Mouse (Mus musculus) megakaryocyte, embryonic 14.5 days (primary cell): ENCODE results near the gene Svs1. TPM values are rescaled to one million over a fixed set of nuclear protein-coding genes. Genes with fewer than 3 reads are reported as not detected.

Source experiments
- H3K27me3 ChIP-seq: replicated peaks from 2 replicates; pipeline ENCODE3; 2012; ENCODE audit warnings: inconsistent platforms
- H3K36me3 ChIP-seq: replicated peaks from 2 replicates; pipeline ENCODE3; 2012; ENCODE audit warnings: low read length, inconsistent platforms, mixed read lengths
- H3K4me1 ChIP-seq: 2 replicates; pipeline ENCODE4 v1.6.1; 2012; ENCODE audit warnings: inconsistent platforms
- H3K4me3 ChIP-seq: replicated peaks from 2 replicates; pipeline ENCODE3; 2012; ENCODE audit warnings: moderate library complexity, mild to moderate bottlenecking, inconsistent platforms
- H3K9me3 ChIP-seq: 2 replicates; pipeline ENCODE4 v1.6.1; 2012; ENCODE audit warnings: inconsistent platforms
- FLI1 ChIP-seq: IDR thresholded peaks from 2 replicates; pipeline ENCODE4 v1.6.1; 2012; ENCODE audit warnings: low read length, inconsistent platforms, mixed read lengths
- GATA1 ChIP-seq: IDR thresholded peaks from 3 replicates; pipeline ENCODE4 v1.6.1; 2012; ENCODE audit warnings: mixed read lengths, low read length, inconsistent platforms, borderline replicate concordance
- polyA plus RNA-seq: library from polyadenylated mRNA; stranded (reverse); fragments of >175 nt; gene quantifications from 2 replicates; pipeline ENCODE4 v1.2.3, GENCODE M21; 2012; ENCODE audit warnings: low replicate concordance; ENCODE audit not compliant: insufficient read depth

The Svs1 gene
- polyA plus RNA-seq, 1 experiment: not detected

DNA sequence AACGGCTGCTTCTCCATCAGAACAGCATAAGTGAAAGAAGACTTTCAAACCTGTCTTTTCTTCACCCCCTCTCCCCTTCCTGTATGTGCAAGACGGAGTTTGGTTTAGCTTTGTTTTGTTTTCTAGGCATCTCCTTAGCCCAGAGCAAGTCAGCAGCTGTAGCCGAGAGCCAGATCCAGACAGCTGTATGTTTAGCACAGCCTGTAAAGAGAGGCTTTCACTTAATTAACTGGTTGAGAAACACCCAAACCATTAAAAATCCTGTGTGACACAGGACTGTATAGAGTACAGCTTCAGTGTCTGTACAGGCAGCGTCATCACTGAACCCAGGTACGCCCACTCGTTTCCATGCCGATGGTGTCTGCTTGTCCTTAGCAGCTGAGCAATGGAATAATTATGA is 38.6 kb downstream of the Svs1 start:
- no peak overlapping the region for H3K4me3 ChIP-seq
- H3K36me3 ChIP-seq: no peaks in the 10 kb centered on the region
- TF ChIP-seq GATA1 (no peak), FLI1 (no peak)
- peaks cover 6% of the 10 kb centered on the region; the same call in 1 of the 2 replicates for H3K4me1 ChIP-seq
- no peaks in the 10 kb centered on the region for H3K9me3 ChIP-seq
- H3K27me3 ChIP-seq: peaks cover 73% of the 10 kb centered on the region

GRCm38 (mm10) chr6:49026496-49026895 is 39.8 kb downstream of the Svs1 start:
- no peaks in the 10 kb centered on the region for H3K9me3 ChIP-seq
- H3K4me3 ChIP-seq: no peak overlapping the region
- TF ChIP-seq FLI1 (no peak), GATA1 (no peak)
- H3K36me3 ChIP-seq: no peaks in the 10 kb centered on the region
- peaks cover 6% of the 10 kb centered on the region; the same call in 1 of the 2 replicates for H3K4me1 ChIP-seq
- H3K27me3 ChIP-seq: peaks cover 65% of the 10 kb centered on the region

GRCm38 (mm10) chr6:49028019-49028418 is 41.4 kb downstream of the Svs1 start:
- H3K9me3 ChIP-seq: no peaks in the 10 kb centered on the region
- H3K4me1 ChIP-seq: peaks cover 6% of the 10 kb centered on the region; the same call in 1 of the 2 replicates
- TF ChIP-seq GATA1 (no peak), FLI1 (no peak)
- no peak overlapping the region for H3K4me3 ChIP-seq
- no peaks in the 10 kb centered on the region for H3K36me3 ChIP-seq
- peaks cover 71% of the 10 kb centered on the region for H3K27me3 ChIP-seq

GRCm38 (mm10) chr6:49028708-49029107 is 42.0 kb downstream of the Svs1 start:
- Histone ChIP-seq H3K4me3 (no peak overlapping the region), H3K27me3 (peaks cover 70% of the 10 kb centered on the region), H3K4me1 (peaks cover 6% of the 10 kb centered on the region; the same call in 1 of the 2 replicates), H3K36me3 (no peaks in the 10 kb centered on the region), H3K9me3 (no peaks in the 10 kb centered on the region)
- TF ChIP-seq FLI1 (no peak), GATA1 (no peak)

DNA sequence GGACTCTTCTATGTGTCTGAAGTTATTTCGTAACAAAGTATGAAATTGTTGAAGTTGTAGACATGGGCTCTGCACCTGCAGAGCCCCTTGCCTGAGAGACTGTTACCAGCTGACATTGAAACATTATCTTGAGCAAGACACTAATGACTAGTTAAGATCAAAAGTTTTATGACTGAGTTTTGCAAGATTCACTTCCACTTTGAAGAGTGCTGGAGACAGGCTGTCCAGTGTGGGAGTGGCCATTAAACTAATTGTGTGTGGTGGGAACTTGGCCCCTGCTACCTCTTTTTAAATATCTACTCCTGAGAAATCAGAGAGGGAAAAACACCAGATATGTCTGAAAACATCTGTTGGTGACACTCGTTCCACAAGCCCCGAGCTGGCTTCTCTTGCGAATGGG is 44.6 kb downstream of the Svs1 start:
- TF ChIP-seq FLI1 (no peak), GATA1 (no peak)
- Histone ChIP-seq H3K9me3 (no peaks in the 10 kb centered on the region), H3K36me3 (no peaks in the 10 kb centered on the region), H3K27me3 (peaks cover 70% of the 10 kb centered on the region), H3K4me3 (no peak overlapping the region), H3K4me1 (peaks cover 6% of the 10 kb centered on the region; the same call in 1 of the 2 replicates)

- H3K4me3 ChIP-seq: no peak overlapping the region
- no peaks in the 10 kb centered on the region for H3K9me3 ChIP-seq
- H3K36me3 ChIP-seq: no peaks in the 10 kb centered on the region
- H3K4me1 ChIP-seq: peaks cover 15% of the 10 kb centered on the region
- TF ChIP-seq GATA1 (no peak), FLI1 (no peak)
- H3K27me3 ChIP-seq: peaks cover 79% of the 10 kb centered on the region
Observed at GRCm38 (mm10) chr6:49032783-49033182, 46.1 kb downstream of the Svs1 start.

DNA sequence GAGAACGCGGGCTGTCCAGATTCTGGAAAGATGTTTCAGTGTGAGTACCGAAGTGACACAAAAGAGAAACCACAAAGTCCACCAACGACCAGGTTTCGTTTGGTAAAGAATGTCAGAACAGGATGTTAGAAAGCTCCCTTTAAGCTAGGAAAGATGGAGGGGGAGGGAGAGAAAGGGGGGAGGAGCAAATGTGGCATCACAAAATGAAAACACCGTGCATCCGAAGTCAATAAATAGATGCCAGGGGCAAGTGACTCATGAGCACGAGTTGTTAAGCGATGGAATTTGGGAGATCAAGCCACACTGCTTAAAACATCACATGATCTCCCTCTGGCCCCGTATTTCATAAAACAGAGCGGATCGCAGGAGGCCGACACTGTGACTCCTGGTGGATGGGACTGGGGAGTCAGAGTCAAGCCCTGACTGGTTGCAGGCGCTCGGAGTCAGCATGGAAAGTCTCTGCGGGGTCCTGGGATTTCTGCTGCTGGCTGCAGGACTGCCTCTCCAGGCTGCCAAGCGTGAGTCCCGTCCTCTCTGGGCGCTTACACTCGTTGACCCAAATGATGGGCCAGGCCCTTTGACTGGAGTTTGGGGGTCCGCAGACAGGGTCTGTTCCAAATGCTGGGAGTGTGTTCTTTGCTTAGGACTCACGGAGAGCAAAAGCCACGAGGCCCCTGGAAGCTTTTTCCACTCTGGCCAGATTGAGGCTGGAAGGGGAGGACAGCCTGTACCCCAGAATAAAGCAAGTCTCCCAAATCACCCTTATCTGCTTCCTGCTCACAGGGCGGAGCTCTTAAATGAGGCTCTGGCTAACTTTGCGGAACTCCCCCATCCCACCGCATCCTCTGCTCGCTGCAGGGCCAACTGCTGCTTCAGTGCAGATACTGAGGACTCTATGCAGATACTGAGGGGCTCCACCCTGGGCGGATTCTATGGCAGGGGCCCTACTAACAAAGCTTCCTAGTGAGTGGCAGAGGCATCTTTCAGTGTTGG is 49.9 kb downstream of the Svs1 start, which contains the start of gene Gpnmb:
TSS of gene Gpnmb (plus strand) at position 272 of the 993 bp plus-strand sequence.
- no peaks in the 10 kb centered on the region for H3K9me3 ChIP-seq
- H3K27me3 ChIP-seq: peaks cover 68% of the 10 kb centered on the region
- peak within 1 kb of the TSS; percentile 83 for H3K4me3 ChIP-seq
- H3K4me1 ChIP-seq: peaks cover 21% of the 10 kb centered on the region
- H3K36me3 ChIP-seq: no peaks in the 10 kb centered on the region
- no peak for TF ChIP-seq FLI1
- TF ChIP-seq GATA1: no peak

- Histone ChIP-seq H3K9me3 (no peaks in the 10 kb centered on the region), H3K27me3 (peaks cover 61% of the 10 kb centered on the region), H3K4me1 (peaks cover 21% of the 10 kb centered on the region), H3K4me3 (peak overlapping the region; percentile 83), H3K36me3 (no peaks in the 10 kb centered on the region)
- TF ChIP-seq FLI1: no peak
Observed at GRCm38 (mm10) chr6:49037268-49037662, 50.6 kb downstream of the Svs1 start.

GRCm38 (mm10) chr6:49039470-49040180 is 53.0 kb downstream of the Svs1 start:
- Histone ChIP-seq H3K9me3 (no peaks in the 10 kb centered on the region), H3K4me3 (peak overlapping the region; percentile 87), H3K27me3 (peaks cover 53% of the 10 kb centered on the region), H3K36me3 (no peaks in the 10 kb centered on the region), H3K4me1 (peaks cover 25% of the 10 kb centered on the region)
- TF ChIP-seq GATA1 (no peak), FLI1 (no peak)

Other genes with a start within 250 kb of the Svs1 start
- gene Gimap1, start 247.8 kb upstream of the Svs1 start, polyA plus RNA-seq: 18.4 and 38.1 TPM in 2 replicates
- 12.5 and 21.4 TPM in 2 replicates for gene Gimap5, start 240.7 kb upstream of the Svs1 start, polyA plus RNA-seq
- 2.3 TPM in 1 of 2 replicates, not detected in the other for gene Gimap3, start 216.0 kb upstream of the Svs1 start, polyA plus RNA-seq
- gene Tmem176a, start 145.9 kb upstream of the Svs1 start, polyA plus RNA-seq: 9.7 and 62.7 TPM in 2 replicates
- 10.4 and 36.3 TPM in 2 replicates for gene Tmem176b, start 145.4 kb upstream of the Svs1 start, polyA plus RNA-seq
- not detected in 2 replicates for gene Aoc1, start 114.0 kb upstream of the Svs1 start, polyA plus RNA-seq
- not detected in 2 replicates for gene 1600015I10Rik, start 57.0 kb upstream of the Svs1 start, polyA plus RNA-seq
- not detected in 2 replicates for gene Doxl2, start 11.9 kb upstream of the Svs1 start, polyA plus RNA-seq
- 45.1 and 495 TPM in 2 replicates for gene Gpnmb, start 49.7 kb downstream of the Svs1 start, polyA plus RNA-seq
- gene Malsu1, start 86.9 kb downstream of the Svs1 start, polyA plus RNA-seq: 42.4 and 187 TPM in 2 replicates
- 0.39 and 11.9 TPM in 2 replicates for gene Igf2bp3, start 228.1 kb downstream of the Svs1 start, polyA plus RNA-seq